Mouse (Mus musculus) c-Kit-negative CD71-positive TER-119-positive erythroid progenitor cells, embryonic 14.5 days (primary cell): ENCODE data around the gene Ppp1r1c.

Source experiments
- DNase-seq: peaks from one replicate; pipeline ENCODE4 v3.0.0-alpha.2; 2013; ENCODE audit warnings: low read depth, low spot score

The Ppp1r1c gene

DNA sequence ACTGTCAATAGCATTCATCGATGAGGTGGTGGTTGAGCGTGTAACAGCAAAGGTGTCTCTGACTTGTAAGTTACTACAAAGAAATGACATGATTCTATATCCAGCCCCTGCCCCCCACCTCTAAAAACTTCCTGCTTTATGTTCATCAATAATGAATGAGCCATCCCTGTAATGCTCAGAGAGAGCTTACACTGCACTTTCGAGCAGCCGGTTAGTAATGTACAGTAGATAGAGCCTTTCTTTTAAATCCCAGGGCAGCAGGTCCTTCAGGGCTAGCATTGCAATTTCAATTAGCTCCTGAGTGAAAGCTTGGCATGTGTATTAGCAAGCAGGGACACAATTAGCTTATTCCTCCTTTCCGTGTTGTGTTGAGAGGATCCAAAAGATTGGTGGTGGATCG lies at the start of gene Ppp1r1c:
Gene Ppp1r1c (plus strand): TSS at position 206 of the 400 bp plus-strand sequence.
- no peak for DNase-seq

- no peak for DNase-seq
These were observed 47.0 kb upstream of the Ppp1r1c start for GRCm38 (mm10) chr2:79660417-79661185.

- no peak for DNase-seq
These were observed 46.0 kb upstream of the Ppp1r1c start for GRCm38 (mm10) chr2:79661486-79662104.

DNA sequence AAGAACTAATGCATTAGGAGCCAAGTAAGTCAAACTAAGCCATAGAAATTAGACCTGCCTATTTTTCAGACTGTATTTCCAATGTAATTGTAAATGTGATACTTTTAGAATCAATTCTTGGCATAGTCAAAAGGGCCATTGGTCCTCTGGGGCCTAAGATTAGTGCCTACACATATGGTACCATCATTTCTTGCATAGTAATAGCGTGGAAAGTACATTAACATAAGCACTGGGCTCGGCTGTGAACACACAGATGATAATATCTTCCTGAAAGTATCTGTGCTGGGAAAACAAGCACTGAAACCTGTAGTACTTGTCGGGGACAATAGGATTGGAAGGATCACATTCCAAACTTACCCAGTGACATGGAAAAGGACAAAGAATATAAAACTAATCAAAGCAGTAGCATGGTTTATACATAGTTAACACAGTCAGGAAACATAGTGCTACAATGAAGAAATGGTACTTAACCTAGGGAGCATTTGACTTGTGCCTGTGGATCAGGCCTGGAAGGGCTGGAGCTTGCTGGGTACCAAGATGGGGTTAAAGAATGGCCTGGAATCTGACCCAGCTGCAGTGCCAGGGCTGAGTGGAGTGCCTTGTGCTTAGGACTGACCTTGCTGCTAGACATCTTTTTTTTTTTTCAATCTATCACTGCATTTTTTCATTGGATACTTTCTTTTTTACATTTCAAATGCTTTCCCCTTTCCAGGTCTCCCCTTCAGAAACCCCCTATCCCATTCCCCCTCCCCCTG lies 42.9 kb upstream of the Ppp1r1c start:
- no peak for DNase-seq

- DNase-seq, result no peak
These were observed 42.1 kb upstream of the Ppp1r1c start for GRCm38 (mm10) chr2:79665492-79665891.

- DNase-seq, result no peak
These were observed 32.3 kb upstream of the Ppp1r1c start for GRCm38 (mm10) chr2:79675266-79675665.

DNA sequence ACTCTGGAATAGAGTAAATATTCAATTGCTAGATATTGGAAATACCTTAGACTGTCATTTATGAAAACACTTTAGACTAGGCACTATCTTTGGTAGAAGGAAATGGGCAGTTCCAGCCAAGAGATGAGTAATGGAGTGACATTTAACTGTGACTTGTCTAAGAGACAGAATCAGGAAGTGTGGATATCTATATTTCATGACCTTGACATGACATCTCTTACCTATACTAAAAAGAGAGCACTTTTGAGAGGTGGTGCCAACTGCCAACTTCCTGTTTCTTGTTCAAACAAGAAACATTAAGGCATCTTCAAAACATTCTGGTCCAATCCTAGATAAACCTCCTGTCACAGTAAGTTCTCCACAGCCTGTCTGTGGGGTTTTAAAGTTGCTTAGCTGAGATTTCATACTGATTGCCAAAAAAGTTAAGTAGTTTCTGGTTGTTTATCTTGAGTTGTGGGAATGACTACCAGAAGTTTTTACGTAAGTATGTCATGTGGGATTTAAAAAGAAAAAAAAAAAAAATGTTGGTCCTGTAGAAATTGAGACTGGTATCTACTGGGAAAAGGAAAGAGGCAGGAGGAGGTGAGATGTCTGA lies 29.8 kb upstream of the Ppp1r1c start:
- no peak for DNase-seq

GRCm38 (mm10) chr2:79681672-79682071 lies 25.9 kb upstream of the Ppp1r1c start:
- no peak for DNase-seq

GRCm38 (mm10) chr2:79683258-79683657 lies 24.3 kb upstream of the Ppp1r1c start:
- DNase-seq, result no peak

DNA sequence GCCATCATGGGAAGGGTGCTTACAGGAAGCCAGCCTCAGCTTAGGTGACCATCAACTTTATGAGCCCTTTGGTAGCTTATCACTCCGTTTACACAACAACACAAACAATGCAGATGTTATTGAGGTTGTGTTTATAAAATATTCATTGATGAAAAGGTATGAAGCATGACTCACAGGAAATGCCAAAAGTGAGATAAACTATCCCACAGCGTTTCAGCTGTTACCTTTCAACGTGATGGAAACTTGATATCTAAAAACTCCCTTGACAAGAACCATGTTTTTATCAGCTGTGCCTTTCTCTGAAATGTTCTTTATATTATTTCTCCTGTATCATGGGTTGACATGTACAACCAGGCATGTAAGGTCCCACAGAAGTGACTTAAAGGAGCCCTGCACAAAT lies 16.7 kb upstream of the Ppp1r1c start:
- DNase-seq, result no peak

- no peak for DNase-seq
These were observed 12.4 kb upstream of the Ppp1r1c start for GRCm38 (mm10) chr2:79695190-79695589.

DNA sequence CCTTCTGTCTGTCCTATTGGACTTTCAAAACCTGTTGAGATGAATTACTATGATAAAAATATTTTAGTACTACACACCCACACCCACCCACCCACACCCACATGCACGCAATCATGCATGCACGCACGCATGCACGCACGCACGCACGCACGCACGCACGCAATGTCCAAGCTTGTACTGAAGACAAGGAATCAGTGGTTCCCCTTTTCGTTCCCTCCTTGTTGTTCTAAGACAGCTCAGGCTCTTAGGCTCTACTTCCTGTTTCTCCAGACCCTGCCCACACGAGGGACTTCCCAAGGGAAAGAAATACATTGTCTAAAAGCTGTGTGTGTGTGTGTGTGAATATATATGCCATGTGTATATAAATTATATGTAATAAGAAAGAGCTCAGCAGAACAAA lies 11.6 kb upstream of the Ppp1r1c start:
- no peak for DNase-seq

DNA sequence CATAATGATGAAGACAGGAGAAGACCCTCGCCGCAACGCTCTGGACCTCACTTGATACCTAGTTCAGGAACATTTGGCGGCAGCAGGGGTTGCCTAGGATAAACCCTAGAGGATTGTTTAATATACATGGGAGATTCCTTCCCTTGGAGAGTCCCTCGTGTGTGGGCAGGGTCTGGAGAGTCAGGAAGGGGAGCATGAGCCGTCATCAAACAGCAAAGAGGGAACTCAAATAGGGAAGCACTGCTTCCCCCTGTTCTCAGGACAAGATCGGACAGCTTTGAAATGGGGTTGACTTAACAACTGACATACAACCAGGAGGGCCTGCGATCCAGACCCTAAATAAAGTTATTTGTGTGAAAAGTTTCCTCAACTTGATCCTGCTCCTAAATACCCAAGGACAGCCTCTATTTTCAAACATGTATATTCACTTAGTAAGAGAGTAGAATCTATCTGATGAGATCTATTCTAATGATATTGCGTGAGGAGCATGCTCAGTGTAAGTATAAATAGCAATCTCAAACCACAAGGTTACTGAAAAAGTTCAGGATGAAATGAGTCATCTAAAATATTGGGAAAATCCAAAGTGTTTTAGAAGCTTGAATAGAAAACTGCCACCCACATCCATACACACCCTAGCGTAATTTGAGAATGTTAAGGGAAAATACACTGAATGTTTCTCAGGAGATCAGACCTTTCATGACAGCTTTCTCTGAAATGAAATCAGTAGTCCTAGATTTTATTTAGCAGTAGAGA lies 10.9 kb upstream of the Ppp1r1c start:
- DNase-seq, result no peak

GRCm38 (mm10) chr2:79698166-79698565 lies 9.4 kb upstream of the Ppp1r1c start:
- no peak for DNase-seq

DNA sequence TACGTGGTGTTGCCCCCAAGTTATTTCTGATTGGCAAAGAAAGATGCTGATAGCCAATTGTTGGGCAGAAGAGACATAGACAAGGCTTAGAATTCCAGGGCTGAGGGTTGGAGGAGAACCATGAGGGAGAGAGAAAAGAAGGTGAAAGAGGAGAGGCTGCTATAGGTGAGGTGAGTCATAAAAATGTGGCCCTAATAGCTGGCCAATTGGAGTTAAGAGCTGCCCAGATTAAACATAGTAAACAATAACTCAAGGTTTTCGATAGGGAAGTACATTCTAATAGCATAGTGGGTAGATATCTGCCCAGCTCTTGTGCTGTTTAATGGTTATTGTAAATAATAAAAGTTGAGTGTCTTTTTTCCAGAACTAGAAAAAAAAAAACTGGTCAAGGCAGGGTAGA lies 2.8 kb upstream of the Ppp1r1c start:
- no peak for DNase-seq

DNA sequence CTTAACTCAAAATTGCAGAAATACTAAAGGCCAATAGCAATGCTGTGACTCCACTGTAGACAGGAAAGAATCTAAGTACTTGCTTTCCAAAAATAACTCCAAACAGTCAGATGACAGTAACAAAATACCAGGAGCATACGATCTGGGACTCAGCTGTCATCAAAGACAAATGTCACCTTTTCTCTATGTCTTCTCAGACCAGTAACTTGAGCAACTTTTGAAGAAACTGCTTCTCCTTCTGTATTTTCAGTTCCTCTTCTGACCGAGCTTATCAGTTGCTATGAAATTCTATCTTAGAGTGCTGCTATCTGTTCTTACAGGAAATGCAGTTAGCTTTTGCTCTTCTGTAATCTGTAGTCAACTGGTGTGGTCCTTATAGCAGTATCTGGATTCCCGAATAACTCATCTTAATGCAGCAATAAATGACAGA lies 6.1 kb downstream of the Ppp1r1c start:
- no peak for DNase-seq

DNA sequence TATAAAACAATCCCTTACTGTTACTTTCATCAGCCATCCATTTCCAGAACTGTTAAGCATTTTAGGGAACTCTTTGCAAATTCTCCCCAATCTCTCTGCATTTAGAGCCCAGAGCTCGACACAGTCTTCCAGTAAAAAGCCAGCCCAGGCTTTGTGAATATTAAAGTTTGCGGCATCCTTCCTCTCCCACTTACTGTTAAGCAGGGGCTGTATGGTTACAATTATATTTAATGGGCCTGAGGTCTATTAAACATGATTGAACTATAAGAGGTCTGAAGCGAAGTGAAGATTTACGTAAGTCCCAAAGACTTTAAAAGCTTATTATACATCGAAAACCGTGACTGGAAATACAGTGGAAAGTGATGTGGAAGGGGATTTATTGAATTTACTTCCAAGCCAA lies 7.2 kb downstream of the Ppp1r1c start:
- no peak for DNase-seq

DNA sequence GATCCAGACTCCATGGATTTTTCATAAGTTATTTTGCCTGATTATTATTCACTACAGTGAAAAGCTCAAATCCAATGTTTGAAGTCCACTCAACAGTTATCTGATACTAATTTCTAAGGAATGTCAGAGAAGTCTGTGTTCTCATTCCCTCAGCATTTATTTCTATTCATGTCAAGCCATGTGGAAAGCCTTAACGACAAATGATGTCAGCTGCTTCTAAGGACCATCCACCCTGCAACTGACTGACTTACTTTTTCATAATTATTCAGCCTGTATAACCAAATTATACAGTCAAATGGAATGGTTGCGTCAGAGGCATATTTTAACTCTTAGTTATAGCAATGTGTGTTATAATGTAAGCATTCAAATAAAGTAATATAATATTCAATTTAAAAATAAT lies 8.3 kb downstream of the Ppp1r1c start:
- no peak for DNase-seq

DNA sequence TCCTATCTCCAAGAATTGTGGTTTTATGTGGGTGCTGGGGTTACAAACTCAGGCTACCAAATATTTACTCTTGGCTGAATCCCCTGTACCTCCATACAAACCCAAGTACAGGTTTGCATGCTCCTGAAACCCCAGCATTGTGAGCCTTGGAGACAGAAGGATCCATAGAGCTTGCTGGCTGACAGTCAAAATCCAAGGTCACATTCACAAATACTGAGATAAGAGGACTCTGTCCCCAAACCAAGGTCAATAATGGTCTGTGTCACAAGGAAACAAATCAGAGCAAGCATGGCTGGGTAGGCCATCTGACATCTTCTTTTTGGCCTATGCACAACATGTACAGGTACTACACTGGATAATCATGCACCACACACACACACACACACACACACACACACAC lies 10.3 kb downstream of the Ppp1r1c start:
- no peak for DNase-seq

DNA sequence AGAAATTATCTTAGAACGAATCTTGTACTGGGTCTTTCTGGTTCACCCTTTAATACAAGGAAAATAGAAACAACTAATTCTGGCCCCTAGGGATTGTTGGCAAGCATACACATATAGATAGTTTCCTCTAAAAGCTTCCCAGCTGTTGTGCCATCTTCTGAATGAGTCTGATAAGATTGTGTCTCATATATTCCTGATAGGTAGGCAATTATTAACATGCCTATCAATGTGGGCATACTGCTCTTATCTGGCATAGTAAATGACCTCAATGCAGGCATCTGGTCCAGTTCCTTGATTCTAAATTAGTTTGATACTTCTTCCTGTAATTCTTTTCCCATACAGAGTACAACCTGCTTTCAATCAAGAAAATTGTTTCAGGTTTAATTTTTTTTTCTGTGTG lies 14.8 kb downstream of the Ppp1r1c start:
- DNase-seq, result no peak

GRCm38 (mm10) chr2:79738958-79739357 lies 31.4 kb downstream of the Ppp1r1c start:
- DNase-seq, result no peak

DNA sequence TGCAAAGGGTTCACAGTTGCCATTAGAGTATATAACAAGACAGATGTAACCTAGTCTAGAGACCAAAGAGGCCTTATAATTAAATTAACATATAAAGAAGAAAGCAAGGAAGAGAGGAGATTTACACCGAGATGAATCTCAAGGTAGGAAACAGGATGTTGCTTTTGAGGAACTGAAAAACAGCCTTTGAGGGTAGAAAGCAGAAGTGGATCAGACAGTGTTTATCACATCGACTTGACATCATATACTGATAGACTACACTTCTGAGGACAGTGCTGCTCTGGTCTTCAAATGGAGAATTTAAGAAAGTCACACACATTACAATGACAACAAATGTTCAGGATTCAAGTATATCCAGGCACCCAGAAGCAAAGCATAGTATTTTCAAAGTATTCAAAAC lies 34.4 kb downstream of the Ppp1r1c start:
- DNase-seq, result no peak
